Mouse (Mus musculus): ENCODE results near the gene Mtcl1. TPM values are rescaled to one million over a fixed set of nuclear protein-coding genes. Genes with fewer than 3 reads are reported as not detected.

Mtcl1 gene
- polyA plus RNA-seq, 1 experiment: 91.0 TPM

DNA sequence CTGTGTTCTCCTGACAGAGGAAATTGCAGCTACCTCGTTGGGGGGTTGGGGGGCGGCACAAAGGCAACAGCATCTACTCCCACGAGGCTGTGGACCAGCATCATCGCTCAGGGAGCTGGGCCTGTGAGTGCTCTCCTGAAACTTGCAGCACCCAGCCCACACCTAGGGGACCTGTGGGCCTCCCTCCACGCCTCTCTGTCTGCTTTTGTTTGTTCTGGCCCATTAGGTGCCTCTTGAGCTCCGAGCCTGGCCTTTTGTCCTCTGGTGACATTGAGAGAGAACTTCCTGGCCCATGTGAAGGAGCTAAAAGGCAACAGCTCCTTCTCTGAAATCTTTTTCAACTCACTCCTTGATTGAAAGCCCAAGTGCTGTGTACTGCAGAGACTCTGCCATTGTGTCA, 79.8 kb downstream of the Mtcl1 start:
- no peak for TF ChIP-seq POLR2A (IDR thresholded peaks at IDR 0.05; ENCODE audit: insufficient read depth, low read length)
- TF ChIP-seq EP300 (IDR thresholded peaks at IDR 0.05; ENCODE audit: insufficient read depth, low read depth, low read length): no peak
- TF ChIP-seq CTCF (IDR thresholded peaks at IDR 0.05; ENCODE audit: low read depth, low read length): no peak
- Histone ChIP-seq H3K36me3 (ENCODE audit: control insufficient read depth, insufficient read depth, low read length, poor library complexity, severe bottlenecking) (peaks cover 18% of the 10 kb centered on the region), H3K4me1 (ENCODE audit: control insufficient read depth, insufficient read depth, low read length) (peaks cover 2% of the 10 kb centered on the region), H3K27ac (ENCODE audit: insufficient read depth, low read length) (no peak overlapping the region), H3K27me3 (ENCODE audit: control insufficient read depth, insufficient read depth, low read length, poor library complexity, severe bottlenecking) (no peaks in the 10 kb centered on the region), H3K9me3 (replicated peaks; ENCODE audit: control insufficient read depth, insufficient read depth, low read length, poor library complexity, severe bottlenecking) (no peaks in the 10 kb centered on the region), H3K4me3 (ENCODE audit: low read depth, low read length) (no peak overlapping the region), H3K9ac (ENCODE audit: low read depth, poor library complexity, severe bottlenecking) (no peak overlapping the region)

DNA sequence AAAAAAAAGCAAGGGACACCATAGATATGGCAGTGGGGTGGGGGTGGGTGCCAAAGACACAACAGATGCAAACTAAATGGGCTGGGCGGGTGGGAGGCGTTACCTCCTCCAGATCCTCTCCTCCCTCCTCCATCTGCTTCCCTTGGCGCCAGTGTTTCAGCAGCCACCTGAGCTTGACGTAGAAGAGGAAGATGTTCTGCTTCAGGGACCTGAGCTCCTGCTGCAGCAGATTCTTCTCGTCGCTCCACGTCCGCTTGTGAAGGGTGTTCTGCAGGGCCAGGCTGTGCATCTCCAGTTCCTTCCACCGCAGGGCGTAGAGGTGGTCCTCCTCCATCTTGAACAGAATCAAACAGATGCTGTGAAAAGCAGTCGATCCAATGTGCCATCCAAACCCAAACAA, 81.4 kb downstream of the Mtcl1 start:
- no peak overlapping the region for H3K4me3 ChIP-seq (ENCODE audit: low read depth, low read length)
- H3K4me1 ChIP-seq (ENCODE audit: control insufficient read depth, insufficient read depth, low read length): peaks cover 2% of the 10 kb centered on the region
- TF ChIP-seq POLR2A (IDR thresholded peaks at IDR 0.05; ENCODE audit: insufficient read depth, low read length): no peak
- no peak overlapping the region for H3K27ac ChIP-seq (ENCODE audit: insufficient read depth, low read length)
- H3K36me3 ChIP-seq (ENCODE audit: control insufficient read depth, insufficient read depth, low read length, poor library complexity, severe bottlenecking): peaks cover 18% of the 10 kb centered on the region
- no peaks in the 10 kb centered on the region for H3K27me3 ChIP-seq (ENCODE audit: control insufficient read depth, insufficient read depth, low read length, poor library complexity, severe bottlenecking)
- no peaks in the 10 kb centered on the region for H3K9me3 ChIP-seq (replicated peaks; ENCODE audit: control insufficient read depth, insufficient read depth, low read length, poor library complexity, severe bottlenecking)
- no peak overlapping the region for H3K9ac ChIP-seq (ENCODE audit: low read depth, poor library complexity, severe bottlenecking)

DNA sequence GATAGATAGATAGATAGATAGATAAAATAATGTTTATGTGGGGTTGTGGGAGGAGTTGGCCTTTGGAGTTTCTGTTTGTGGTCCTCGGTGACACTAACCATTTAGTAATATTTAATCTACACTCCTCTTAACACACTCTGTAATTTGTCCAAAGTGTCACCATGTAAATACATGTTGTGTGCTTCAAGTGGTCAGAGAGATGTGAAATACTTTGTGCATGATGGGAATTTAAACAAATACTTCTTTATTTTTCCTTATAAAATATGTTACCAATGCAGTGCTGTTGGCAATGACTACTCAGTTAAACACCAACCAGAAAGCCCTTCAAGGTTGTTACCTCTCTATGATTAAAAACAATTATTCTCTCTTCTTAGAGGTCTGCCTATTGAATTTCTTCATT, 83.9 kb downstream of the Mtcl1 start:
- Histone ChIP-seq H3K4me3 (ENCODE audit: low read depth, low read length) (no peak overlapping the region), H3K4me1 (ENCODE audit: control insufficient read depth, insufficient read depth, low read length) (peaks cover 2% of the 10 kb centered on the region), H3K9ac (ENCODE audit: low read depth, poor library complexity, severe bottlenecking) (no peak overlapping the region), H3K27ac (ENCODE audit: insufficient read depth, low read length) (no peak overlapping the region), H3K9me3 (replicated peaks; ENCODE audit: control insufficient read depth, insufficient read depth, low read length, poor library complexity, severe bottlenecking) (no peaks in the 10 kb centered on the region), H3K36me3 (ENCODE audit: control insufficient read depth, insufficient read depth, low read length, poor library complexity, severe bottlenecking) (peaks cover 29% of the 10 kb centered on the region), H3K27me3 (ENCODE audit: control insufficient read depth, insufficient read depth, low read length, poor library complexity, severe bottlenecking) (no peaks in the 10 kb centered on the region)
- TF ChIP-seq CTCF (IDR thresholded peaks at IDR 0.05; ENCODE audit: low read depth, low read length) (no peak), POLR2A (IDR thresholded peaks at IDR 0.05; ENCODE audit: insufficient read depth, low read length) (no peak), EP300 (IDR thresholded peaks at IDR 0.05; ENCODE audit: insufficient read depth, low read depth, low read length) (no peak)

DNA sequence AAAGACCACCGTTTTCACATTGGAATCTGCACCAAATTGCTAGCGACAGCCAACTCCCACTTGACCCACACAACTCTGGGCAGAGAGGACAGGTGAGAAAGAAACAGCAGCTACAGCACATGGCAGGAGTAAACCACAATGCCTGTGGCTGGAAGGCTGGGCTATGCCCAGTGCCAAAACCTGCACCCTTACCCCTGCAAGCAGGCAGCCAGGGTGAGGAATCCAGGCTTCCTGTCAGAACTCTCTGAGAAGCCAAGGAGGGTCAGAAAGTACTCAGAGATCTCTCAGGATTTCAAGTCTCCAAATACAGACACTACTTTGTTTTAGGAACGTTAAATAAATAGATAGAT, 84.3 kb downstream of the Mtcl1 start:
- Histone ChIP-seq H3K4me1 (ENCODE audit: control insufficient read depth, insufficient read depth, low read length) (peaks cover 2% of the 10 kb centered on the region), H3K27me3 (ENCODE audit: control insufficient read depth, insufficient read depth, low read length, poor library complexity, severe bottlenecking) (no peaks in the 10 kb centered on the region), H3K27ac (ENCODE audit: insufficient read depth, low read length) (0 out of 2 replicates have a peak overlapping the region, but pooled peaks have one; percentile 4), H3K9me3 (replicated peaks; ENCODE audit: control insufficient read depth, insufficient read depth, low read length, poor library complexity, severe bottlenecking) (no peaks in the 10 kb centered on the region), H3K9ac (ENCODE audit: low read depth, poor library complexity, severe bottlenecking) (peak overlapping the region; percentile 24), H3K36me3 (ENCODE audit: control insufficient read depth, insufficient read depth, low read length, poor library complexity, severe bottlenecking) (peaks cover 29% of the 10 kb centered on the region), H3K4me3 (ENCODE audit: low read depth, low read length) (0 out of 2 replicates have a peak overlapping the region, but pooled peaks have one; percentile 32)
- TF ChIP-seq POLR2A (IDR thresholded peaks at IDR 0.05; ENCODE audit: insufficient read depth, low read length): no peak
- TF ChIP-seq EP300 (IDR thresholded peaks at IDR 0.05; ENCODE audit: insufficient read depth, low read depth, low read length): no peak
- no peak for TF ChIP-seq CTCF (IDR thresholded peaks at IDR 0.05; ENCODE audit: low read depth, low read length)

DNA sequence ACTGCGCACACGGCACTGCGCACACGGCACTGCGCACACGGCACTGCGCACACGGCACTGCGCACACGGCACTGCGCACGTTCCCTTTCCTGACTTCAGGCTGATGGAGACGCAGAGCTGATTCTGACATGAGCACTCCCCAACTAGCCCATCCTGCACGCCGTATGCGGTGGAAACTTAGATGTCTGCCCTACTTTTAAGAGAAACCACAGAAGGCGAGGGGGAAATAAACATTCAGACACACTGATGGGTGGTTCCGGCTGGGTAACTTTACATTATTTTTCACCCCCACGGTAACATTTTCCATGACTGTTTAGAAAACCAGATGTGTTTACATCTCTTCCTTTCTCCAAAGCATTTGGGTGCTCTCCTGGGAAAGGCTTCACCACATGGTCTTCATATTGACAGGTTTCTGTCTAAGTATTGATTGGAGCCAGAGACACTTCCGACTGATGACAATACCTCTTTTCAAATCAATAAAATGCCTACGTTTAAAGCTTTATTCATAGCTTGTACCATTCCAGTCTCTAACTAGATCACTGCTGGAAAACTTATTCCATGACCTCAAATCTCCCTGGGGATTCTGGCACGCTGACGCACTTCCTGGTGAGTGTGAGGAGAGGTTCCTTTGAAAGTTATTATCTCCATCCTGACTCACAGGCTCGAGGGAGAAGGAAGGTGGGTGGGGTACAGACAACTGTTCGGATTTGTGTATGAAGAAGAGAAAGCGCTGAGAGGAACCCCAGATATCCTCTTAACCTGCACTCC, 84.8 kb downstream of the Mtcl1 start:
- no peak for TF ChIP-seq CTCF (IDR thresholded peaks at IDR 0.05; ENCODE audit: low read depth, low read length)
- TF ChIP-seq POLR2A (IDR thresholded peaks at IDR 0.05; ENCODE audit: insufficient read depth, low read length): peak; percentile 2
- Histone ChIP-seq H3K4me3 (ENCODE audit: low read depth, low read length) (peak overlapping the region; percentile 68), H3K9me3 (replicated peaks; ENCODE audit: control insufficient read depth, insufficient read depth, low read length, poor library complexity, severe bottlenecking) (no peaks in the 10 kb centered on the region), H3K9ac (ENCODE audit: low read depth, poor library complexity, severe bottlenecking) (peak overlapping the region; percentile 24), H3K4me1 (ENCODE audit: control insufficient read depth, insufficient read depth, low read length) (peaks cover 2% of the 10 kb centered on the region), H3K27ac (ENCODE audit: insufficient read depth, low read length) (peak overlapping the region; percentile 57), H3K36me3 (ENCODE audit: control insufficient read depth, insufficient read depth, low read length, poor library complexity, severe bottlenecking) (peaks cover 29% of the 10 kb centered on the region), H3K27me3 (ENCODE audit: control insufficient read depth, insufficient read depth, low read length, poor library complexity, severe bottlenecking) (no peaks in the 10 kb centered on the region)

DNA sequence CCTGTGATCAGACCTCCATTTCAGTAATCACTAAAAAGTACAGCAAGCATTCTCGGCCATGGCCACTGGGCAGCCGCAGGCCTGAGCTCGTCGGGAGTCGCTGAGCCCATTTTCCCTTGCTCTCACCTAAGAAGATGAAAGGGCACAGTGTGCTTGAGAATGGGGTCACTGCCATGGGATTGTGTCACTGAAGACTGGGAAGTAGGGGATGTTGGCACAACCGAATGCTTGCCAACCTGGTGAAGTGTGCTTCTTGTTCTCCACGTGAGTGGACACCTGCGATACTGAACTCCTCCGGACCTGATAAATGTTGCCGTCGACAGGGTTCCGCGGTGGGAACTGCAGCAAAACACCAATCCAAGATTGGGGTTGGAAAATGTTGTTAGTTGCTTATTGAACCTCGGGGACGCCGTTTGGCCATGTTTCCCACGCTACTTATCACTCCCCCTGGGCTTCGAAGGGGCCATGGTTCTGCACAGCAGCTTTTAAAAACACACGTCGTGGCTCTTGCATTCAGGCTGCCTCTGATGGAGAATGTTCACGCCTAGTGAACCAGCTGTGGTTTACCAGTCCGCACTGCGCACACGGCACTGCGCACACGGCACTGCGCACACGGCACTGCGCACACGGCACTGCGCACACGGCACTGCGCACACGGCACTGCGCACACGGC, 85.6 kb downstream of the Mtcl1 start:
- Histone ChIP-seq H3K4me3 (ENCODE audit: low read depth, low read length) (peak overlapping the region; percentile 60), H3K36me3 (ENCODE audit: control insufficient read depth, insufficient read depth, low read length, poor library complexity, severe bottlenecking) (peaks cover 29% of the 10 kb centered on the region), H3K27me3 (ENCODE audit: control insufficient read depth, insufficient read depth, low read length, poor library complexity, severe bottlenecking) (no peaks in the 10 kb centered on the region), H3K9ac (ENCODE audit: low read depth, poor library complexity, severe bottlenecking) (peak overlapping the region; percentile 24), H3K4me1 (ENCODE audit: control insufficient read depth, insufficient read depth, low read length) (peaks cover 2% of the 10 kb centered on the region), H3K9me3 (replicated peaks; ENCODE audit: control insufficient read depth, insufficient read depth, low read length, poor library complexity, severe bottlenecking) (no peaks in the 10 kb centered on the region), H3K27ac (ENCODE audit: insufficient read depth, low read length) (no peak overlapping the region)
- peak; percentile 31 for TF ChIP-seq POLR2A (IDR thresholded peaks at IDR 0.05; ENCODE audit: insufficient read depth, low read length)
- TF ChIP-seq EP300 (IDR thresholded peaks at IDR 0.05; ENCODE audit: insufficient read depth, low read depth, low read length): no peak; the same call in 1 of the 2 replicates
- TF ChIP-seq CTCF (IDR thresholded peaks at IDR 0.05; ENCODE audit: low read depth, low read length): no peak

Data from ES-Bruce4 (cell line).